Mouse (Mus musculus) heart, postnatal 0 days (tissue): Measurements from ENCODE around the gene Slc35c1. TPM values are rescaled to one million over a fixed set of nuclear protein-coding genes. Genes with fewer than 3 reads are reported as not detected.

Source experiments
- ATAC-seq: fragments of 200-750 bp; cut with Nextera tagmentation; 2 replicates; pipeline ENCODE4 v1.8.0; 2017; ENCODE audit warnings: low read depth, moderate number of reproducible peaks, moderate library complexity; ENCODE audit not compliant: insufficient read depth
- DNase-seq: peaks from one replicate; pipeline ENCODE4 v3.0.0-alpha.2; 2016; ENCODE audit warnings: low spot score
- H3K27ac ChIP-seq: fragments of 300-500 bp; sonication (generic); 2 replicates; pipeline ENCODE4 v1.5.1; 2014; ENCODE audit warnings: low read depth, mild to moderate bottlenecking
- H3K27me3 ChIP-seq: fragments of 300-500 bp; sonication (generic); 2 replicates; pipeline ENCODE4 v1.6.1; 2014; ENCODE audit warnings: low read length, mixed read lengths; ENCODE audit not compliant: control insufficient read depth, insufficient read depth
- H3K36me3 ChIP-seq: fragments of 300-500 bp; sonication (generic); replicated peaks from 2 replicates; pipeline ENCODE4 v1.6.1; 2014; ENCODE audit warnings: low read length, mixed read lengths; ENCODE audit not compliant: control insufficient read depth, insufficient read depth
- H3K4me1 ChIP-seq: fragments of 300-500 bp; sonication (generic); 2 replicates; pipeline ENCODE4 v1.6.1; 2014; ENCODE audit warnings: antibody characterized with exemption; ENCODE audit not compliant: control insufficient read depth, insufficient read depth
- H3K4me2 ChIP-seq: fragments of 300-500 bp; sonication (generic); 2 replicates; pipeline ENCODE4 v1.6.1; 2014; ENCODE audit warnings: low read depth, mild to moderate bottlenecking, low read length, moderate library complexity
- H3K4me3 ChIP-seq: fragments of 300-500 bp; sonication (generic); 2 replicates; pipeline ENCODE4 v1.5.1; 2014; ENCODE audit warnings: low read depth, low read length
- H3K9ac ChIP-seq: fragments of 300-500 bp; sonication (generic); replicated peaks from 2 replicates; pipeline ENCODE4 v1.6.1; 2014; ENCODE audit warnings: low read depth, low read length, mixed read lengths
- H3K9me3 ChIP-seq: fragments of 300-500 bp; sonication (generic); replicated peaks from 2 replicates; pipeline ENCODE4 v1.6.1; 2016; ENCODE audit warnings: low read length; ENCODE audit not compliant: control insufficient read depth
- CTCF ChIP-seq: IDR thresholded peaks from 2 replicates; pipeline ENCODE4 v1.5.1; 2016; ENCODE audit warnings: antibody characterized with exemption, control low read depth, low read depth
- EP300 ChIP-seq: IDR thresholded peaks from 2 replicates; pipeline ENCODE4 v1.6.1; 2016; ENCODE audit warnings: antibody characterized with exemption, low read depth
- WGBS: fragments of 180-500 bp; shearing (Covaris S2); extraction: QIAGEN DNeasy Blood & Tissue Kit; methylation state at CpG from one replicate; pipeline ENCODE4 v1.1.7; 2014; 5-methylcytosine and 5-hydroxymethylcytosine counted together
- polyA plus RNA-seq: library from polyadenylated mRNA; unstranded; fragments of >200 nt; fragmentation: Nextera tagmentation; extraction: Ambion mirVana; gene quantifications from 2 replicates; pipeline ENCODE4 v1.2.1, GENCODE M21; 2015
- total RNA-seq: library from RNA; depleted of rRNA; stranded (reverse); fragments of >200 nt; gene quantifications from 2 replicates; pipeline ENCODE4 v1.2.3, GENCODE M21; 2014; ENCODE audit warnings: low replicate concordance

Gene Slc35c1
- total and polyA plus RNA-seq, 2 experiments from 2014 or later, result 4.6 to 5.0 TPM

DNA sequence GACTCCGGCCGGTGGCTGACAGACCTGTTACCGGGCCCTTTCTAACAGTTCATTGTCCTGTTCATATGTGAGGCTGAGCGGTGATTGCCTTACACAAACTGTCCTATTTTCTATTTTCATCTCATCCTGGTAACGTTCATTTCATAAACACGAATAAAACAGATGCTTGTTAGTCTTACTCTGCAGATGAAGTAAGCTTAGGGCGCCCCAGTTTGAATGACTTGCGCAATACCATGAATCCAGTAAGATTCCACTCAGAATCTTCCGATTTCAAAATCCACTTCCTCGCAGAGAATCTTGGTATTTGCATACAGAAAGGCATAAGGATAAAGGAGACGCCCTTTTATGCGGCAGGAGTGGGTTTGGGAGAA is 26.0 kb downstream of the Slc35c1 start:
- Histone ChIP-seq H3K9ac (peak overlapping the region; percentile 87; the same call in 1 of the 2 replicates), H3K27ac (peak overlapping the region; percentile 61), H3K4me3 (peak overlapping the region; percentile 79), H3K36me3 (no peaks in the 10 kb centered on the region), H3K4me1 (peaks cover 41% of the 10 kb centered on the region), H3K27me3 (no peaks in the 10 kb centered on the region), H3K4me2 (peak overlapping the region; percentile 81), H3K9me3 (no peaks in the 10 kb centered on the region)
- WGBS, result 6% methylated on average over 12 of the region's 12 CpGs
- TF ChIP-seq EP300 (no peak), CTCF (no peak)
- DNase-seq (peak; percentile 27), ATAC-seq (no peak)

DNA sequence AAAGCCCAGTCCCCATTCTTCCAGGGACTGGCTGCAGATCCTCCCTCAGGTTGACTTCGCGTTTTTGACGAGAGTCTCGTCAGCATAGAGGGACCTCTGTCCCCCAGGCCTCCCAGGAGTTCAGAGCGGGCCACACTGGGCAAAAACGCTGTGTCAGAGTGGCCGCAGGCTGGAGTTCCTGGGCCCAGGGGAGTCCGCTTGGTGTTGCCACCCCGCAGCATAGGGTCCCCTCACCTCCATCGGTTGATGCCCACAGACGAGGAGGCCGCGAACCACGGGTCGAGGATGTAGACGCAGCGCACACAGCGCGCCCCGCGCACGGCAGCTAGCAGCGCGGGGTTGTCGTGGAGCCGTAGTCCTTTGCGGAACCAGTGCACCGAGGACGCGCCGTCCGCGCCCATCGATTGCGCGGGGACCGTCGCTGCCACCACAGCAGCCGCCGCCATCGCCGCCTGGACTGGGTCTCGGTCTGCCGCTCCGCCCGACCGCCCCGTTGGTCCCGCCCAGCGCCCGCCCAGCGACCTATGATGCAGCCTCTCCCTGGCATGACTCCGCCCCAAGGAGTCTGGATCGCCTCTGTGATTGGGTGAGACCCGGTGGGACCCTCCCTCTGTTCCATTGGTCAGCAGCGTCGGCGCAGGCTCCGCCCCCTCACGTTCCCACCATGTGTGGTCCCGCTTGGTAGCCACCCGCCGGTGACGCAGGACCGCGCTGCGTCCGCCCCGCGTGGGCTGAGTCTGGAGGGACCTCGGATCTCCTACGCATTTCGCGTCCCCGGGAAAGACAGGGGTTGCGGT is 26.6 kb downstream of the Slc35c1 start, which contains the start of gene Cry2:
TSS of gene Cry2 (minus strand) at position 466 of the 797 bp plus-strand sequence.
- DNase-seq (peak; percentile 97), ATAC-seq (peak; percentile 98)
- no peak; the same call in 1 of the 2 replicates for TF ChIP-seq EP300
- TF ChIP-seq CTCF, result no peak
- Histone ChIP-seq H3K27ac (peak within 1 kb of the TSS; percentile 73), H3K9me3 (no peaks in the 10 kb centered on the region), H3K4me2 (peak within 1 kb of the TSS; percentile 81), H3K9ac (peak within 1 kb of the TSS; percentile 87), H3K36me3 (no peaks in the 10 kb centered on the region), H3K27me3 (no peaks in the 10 kb centered on the region), H3K4me3 (peak within 1 kb of the TSS; percentile 79), H3K4me1 (peaks cover 46% of the 10 kb centered on the region)
- WGBS, result under 1% methylated on average over 69 of the region's 76 CpGs

DNA sequence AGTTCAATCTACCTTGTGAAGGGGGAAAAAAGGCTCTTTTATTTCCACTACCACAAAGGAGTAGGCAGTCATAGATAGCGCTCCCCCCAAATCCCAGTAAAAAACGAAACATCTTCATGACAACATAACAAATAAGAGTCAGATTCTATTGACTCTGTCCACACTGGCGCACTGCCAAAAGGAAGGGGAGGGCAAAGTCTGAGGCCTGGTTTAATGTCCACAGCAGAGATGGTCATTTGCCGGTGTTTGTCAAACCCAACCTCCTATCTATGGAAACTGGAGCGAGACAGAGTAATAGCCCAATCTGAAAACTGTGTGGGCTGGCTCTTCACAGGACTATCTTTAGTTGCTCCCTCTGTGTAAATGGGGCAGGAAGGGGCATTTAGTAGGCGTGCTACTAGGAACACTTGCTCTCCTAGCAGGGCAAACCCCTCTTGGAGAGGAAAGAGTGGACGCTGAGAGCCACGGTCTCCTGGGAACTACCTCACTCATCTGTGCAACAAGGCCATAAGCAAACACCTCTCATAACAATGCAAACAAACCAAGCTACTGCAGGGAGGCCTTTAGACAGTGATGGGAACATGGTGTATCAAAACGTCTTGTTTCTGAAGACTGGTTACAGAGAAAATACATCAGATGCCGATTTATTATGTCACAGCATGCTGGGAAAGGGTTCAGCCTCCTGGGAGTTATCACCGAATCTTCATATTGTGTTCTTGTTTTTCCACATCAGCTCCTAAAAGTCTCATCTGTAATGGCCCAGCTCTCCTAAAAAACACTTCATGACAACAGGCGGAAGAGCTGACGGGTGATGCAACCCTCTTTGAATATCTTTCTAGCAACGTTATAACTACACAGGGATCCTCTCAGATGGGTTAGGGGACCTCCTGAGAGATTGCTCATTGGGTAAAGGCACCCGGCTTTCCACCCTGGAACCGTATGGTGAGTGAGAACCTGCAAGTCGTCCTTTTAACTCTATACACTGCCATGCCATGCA is 27.7 kb downstream of the Slc35c1 start:
- Histone ChIP-seq H3K4me3 (peak overlapping the region; percentile 79), H3K9me3 (no peaks in the 10 kb centered on the region), H3K4me1 (peaks cover 56% of the 10 kb centered on the region), H3K9ac (peak overlapping the region; percentile 87), H3K27me3 (no peaks in the 10 kb centered on the region), H3K27ac (peak overlapping the region; percentile 73), H3K4me2 (peak overlapping the region; percentile 81), H3K36me3 (no peaks in the 10 kb centered on the region)
- DNase-seq (no peak), ATAC-seq (no peak)
- WGBS, result 40% methylated on average over 17 of the region's 17 CpGs
- TF ChIP-seq CTCF (no peak), EP300 (no peak)

DNA sequence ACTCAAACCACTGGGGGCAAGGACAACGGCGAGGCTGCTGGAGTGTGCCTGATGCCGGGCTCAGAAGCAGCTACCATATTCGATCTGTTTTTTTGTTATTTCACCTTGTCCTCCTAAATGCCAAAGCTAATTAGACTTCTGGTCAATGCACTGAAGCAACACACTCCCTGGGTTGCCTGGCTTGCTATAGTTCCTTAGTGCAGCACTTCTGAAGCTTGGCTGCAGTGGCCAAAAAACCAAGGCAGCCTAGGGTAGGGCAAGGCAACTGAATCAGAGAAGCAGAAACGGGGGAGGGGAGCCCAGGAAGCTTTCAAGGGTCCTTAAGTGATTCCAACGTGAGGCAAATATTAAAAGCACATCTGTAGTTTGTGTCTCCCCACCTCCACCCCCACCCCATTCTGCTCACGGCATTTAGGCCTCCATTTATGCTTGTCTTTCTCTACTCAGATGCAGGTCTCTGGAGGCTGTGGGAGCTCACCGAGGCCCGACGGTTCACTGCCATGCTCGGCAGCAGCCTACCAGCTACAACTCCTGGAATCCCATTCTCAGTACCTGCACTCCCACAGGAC is 28.6 kb downstream of the Slc35c1 start:
- DNase-seq, result no peak
- Histone ChIP-seq H3K4me1 (peaks cover 63% of the 10 kb centered on the region), H3K36me3 (no peaks in the 10 kb centered on the region), H3K9ac (peak overlapping the region; percentile 40; the same call in 1 of the 2 replicates), H3K4me3 (peak overlapping the region; percentile 79), H3K27ac (peak overlapping the region; percentile 73), H3K9me3 (no peaks in the 10 kb centered on the region), H3K4me2 (peak overlapping the region; percentile 81), H3K27me3 (no peaks in the 10 kb centered on the region)
- no peak for TF ChIP-seq CTCF
- no peak for TF ChIP-seq EP300
- WGBS, result 19% methylated on average over 11 of the region's 11 CpGs
- no peak for ATAC-seq
